In genomic region chr5:112367929-112368328, GRCm38 (mm10) we compare ENCODE assay signal across 18 mouse cellular contexts. TPM values are rescaled to one million over a fixed set of nuclear protein-coding genes. Genes with fewer than 3 reads are reported as not detected.
"Had no signal": no experiment of that assay in that cellular context is flagged by ENCODE, and none has a peak within 500 bp of the region (broad histone marks: within the 10 kb centered on the region; RNA-seq: fewer than 3 reads in every experiment).

No protein-coding gene starts in this region.

- H3K4me3 ChIP-seq: kidney, embryonic 15.5 days; limb, embryonic 10.5 days; liver, embryonic 15.5 days; midbrain, embryonic 13.5 days; neural tube, embryonic 12.5 days; stomach, embryonic 15.5 days had no signal

- H3K27ac ChIP-seq: kidney, embryonic 15.5 days; limb, embryonic 10.5 days; liver, embryonic 15.5 days; midbrain, embryonic 13.5 days; neural tube, embryonic 12.5 days; stomach, embryonic 15.5 days had no signal

- ATAC-seq: lung, postnatal 0 days; midbrain, embryonic 13.5 days had no signal

- DNase-seq: kidney, postnatal 14 days; lung, adult 2 months; lung, postnatal 36 days; right cerebral cortex, postnatal 14 days; thymus, adult 2 months; thymus, postnatal 36 days had no signal

- H3K27me3 ChIP-seq: kidney, embryonic 15.5 days; liver, embryonic 15.5 days; neural tube, embryonic 12.5 days; stomach, embryonic 15.5 days had no signal

RNA-seq across cellular contexts. Expression of gene Gm6583, which starts 12.1 kb away (rescaled TPM):
- total RNA-seq: layer of hippocampus, postnatal 10 days; left cerebral cortex, postnatal 14 days; megakaryocyte progenitor cell, adult 5-6 weeks; neutrophil, adult 5-6 weeks had no signal
- polyA plus RNA-seq: lung, adult 2 months; spleen, adult 2 months; thymus, adult 2 months had no signal

RNA-seq across cellular contexts. Expression of gene Asphd2, which starts 26.7 kb away (rescaled TPM):
- total RNA-seq: megakaryocyte progenitor cell, adult 5-6 weeks; neutrophil, adult 5-6 weeks had no signal
